Mouse (Mus musculus) heart, embryonic 15.5 days (tissue): ENCODE data around the gene Hemk1. TPM values are rescaled to one million over a fixed set of nuclear protein-coding genes. Genes with fewer than 3 reads are reported as not detected.
A peak's percentile ranks its signal among the peaks of the same experiment; 100 is the strongest.

Experiments
- ATAC-seq: fragments of 200-750 bp; cut with Nextera tagmentation; replicated peaks from 2 replicates; pipeline ENCODE4 v1.8.0; 2017; ENCODE audit warnings: low read depth, moderate TSS enrichment; ENCODE audit not compliant: insufficient number of reproducible peaks, insufficient read depth, low FRiP score
- H3K27ac ChIP-seq: fragments of 300-500 bp; sonication (generic); 2 replicates; pipeline ENCODE4 v1.5.1; 2015; ENCODE audit warnings: mild to moderate bottlenecking, inconsistent platforms
- H3K27me3 ChIP-seq: fragments of 300-500 bp; sonication (generic); 2 replicates; pipeline ENCODE4 v1.6.1; 2015; ENCODE audit warnings: inconsistent platforms
- H3K36me3 ChIP-seq: fragments of 300-500 bp; sonication (generic); 2 replicates; pipeline ENCODE4 v1.6.1; 2015; ENCODE audit warnings: mild to moderate bottlenecking, inconsistent platforms
- H3K4me1 ChIP-seq: fragments of 300-500 bp; sonication (generic); replicated peaks from 2 replicates; pipeline ENCODE4 v1.6.1; 2015; ENCODE audit warnings: inconsistent platforms
- H3K4me2 ChIP-seq: fragments of 300-500 bp; sonication (generic); 2 replicates; pipeline ENCODE4 v1.6.1; 2015; ENCODE audit warnings: inconsistent platforms, mild to moderate bottlenecking, moderate library complexity
- H3K4me3 ChIP-seq: fragments of 300-500 bp; sonication (generic); 2 replicates; pipeline ENCODE4 v1.5.1; 2015; ENCODE audit warnings: mild to moderate bottlenecking, inconsistent platforms
- H3K9ac ChIP-seq: fragments of 300-500 bp; sonication (generic); 2 replicates; pipeline ENCODE4 v1.6.1; 2015; ENCODE audit warnings: mild to moderate bottlenecking, inconsistent platforms
- H3K9me3 ChIP-seq: fragments of 300-500 bp; sonication (generic); replicated peaks from 2 replicates; pipeline ENCODE4 v1.6.1; 2016; ENCODE audit warnings: inconsistent platforms
- WGBS: fragments of 180-500 bp; shearing (Covaris S2); methylation state at CpG from one replicate; pipeline ENCODE4 v1.1.7; 2015; ENCODE audit warnings: mixed read lengths; 5-methylcytosine and 5-hydroxymethylcytosine counted together
- polyA plus RNA-seq: library from polyadenylated mRNA; unstranded; fragments of >200 nt; fragmentation: Nextera tagmentation; extraction: Ambion mirVana; gene quantifications from 2 replicates; pipeline ENCODE4 v1.2.1, GENCODE M21; 2015

Gene Hemk1
- polyA plus RNA-seq, 1 experiment from 2014 or later: 11.2 TPM

DNA sequence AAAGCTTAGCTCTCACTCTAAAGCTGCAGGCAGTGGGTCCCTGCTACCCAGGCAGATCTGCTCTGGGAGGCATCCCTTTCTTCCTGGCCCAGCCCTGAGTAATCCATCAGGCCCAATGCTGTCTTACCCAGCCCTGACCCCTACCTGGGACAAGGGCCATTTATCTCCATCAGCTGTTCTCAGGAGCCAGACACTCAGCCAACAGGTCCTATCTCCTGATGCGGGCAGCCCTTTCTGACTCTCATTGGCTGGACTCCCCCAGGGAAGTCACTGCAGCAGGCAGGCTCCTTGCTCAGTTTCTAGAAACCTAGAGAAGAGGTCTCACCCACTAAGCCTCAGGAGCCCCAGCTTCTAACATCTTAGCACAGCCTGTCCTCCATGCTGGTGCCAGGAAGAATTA, 30.2 kb upstream of the Hemk1 start:
- H3K9ac ChIP-seq: no peak overlapping the region
- H3K36me3 ChIP-seq: no peaks in the 10 kb centered on the region
- no peaks in the 10 kb centered on the region; the same call in 1 of the 2 replicates for H3K27me3 ChIP-seq
- H3K27ac ChIP-seq: no peak overlapping the region
- 68% methylated on average over 1 of the region's 1 CpGs for WGBS
- no peak overlapping the region for H3K4me3 ChIP-seq
- peaks cover 15% of the 10 kb centered on the region for H3K4me1 ChIP-seq
- H3K9me3 ChIP-seq: no peaks in the 10 kb centered on the region
- no peak; the same call in 1 of the 2 replicates for ATAC-seq
- H3K4me2 ChIP-seq: no peak overlapping the region

DNA sequence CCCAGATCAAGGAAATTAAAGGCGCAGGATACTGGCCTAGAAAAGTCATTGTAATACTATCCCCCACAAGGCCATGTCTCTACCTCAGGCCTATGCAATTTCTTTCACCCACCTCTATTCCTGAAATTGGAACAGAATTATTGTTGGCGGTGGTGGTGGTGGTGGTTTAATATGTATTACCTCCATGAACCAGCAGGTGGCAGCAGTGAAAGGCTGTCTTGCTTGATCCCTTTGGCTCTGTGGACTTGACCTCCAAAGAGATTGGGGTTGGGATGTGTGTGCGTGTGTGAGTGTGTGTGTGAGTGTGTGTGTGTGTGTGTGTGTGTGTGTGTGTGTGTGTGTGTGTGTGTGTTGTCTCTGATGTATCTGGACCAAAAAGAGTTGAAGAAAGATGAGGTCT, 28.5 kb upstream of the Hemk1 start:
- Histone ChIP-seq H3K36me3 (no peaks in the 10 kb centered on the region), H3K9me3 (no peaks in the 10 kb centered on the region), H3K4me3 (no peak overlapping the region), H3K4me2 (no peak overlapping the region), H3K27ac (no peak overlapping the region), H3K27me3 (no peaks in the 10 kb centered on the region; the same call in 1 of the 2 replicates), H3K9ac (no peak overlapping the region), H3K4me1 (peaks cover 7% of the 10 kb centered on the region)
- WGBS: 3% methylated on average over 3 of the region's 3 CpGs
- ATAC-seq: no peak

DNA sequence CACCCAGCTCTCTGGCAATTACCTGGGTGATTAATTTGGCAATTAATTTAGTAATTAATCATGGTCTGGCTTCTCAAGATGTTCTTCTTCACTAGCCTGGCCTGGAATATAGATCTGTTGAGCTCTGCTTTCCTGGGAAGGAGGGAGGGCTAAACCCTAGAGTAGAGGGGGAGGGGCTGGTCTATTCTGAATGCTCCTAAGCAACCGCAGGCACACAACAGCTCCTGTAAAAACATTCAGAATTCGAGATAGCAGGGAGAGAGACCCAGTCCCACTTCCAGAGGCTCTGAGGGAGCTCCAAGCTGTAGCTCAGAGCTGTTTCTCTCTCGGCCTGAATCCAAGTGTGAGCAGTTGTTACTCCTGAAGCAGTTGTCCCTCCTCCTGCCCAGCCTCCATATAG, 22.8 kb upstream of the Hemk1 start:
- Histone ChIP-seq H3K27ac (no peak overlapping the region; the same call in 1 of the 2 replicates), H3K36me3 (no peaks in the 10 kb centered on the region), H3K4me1 (peaks cover 12% of the 10 kb centered on the region), H3K4me2 (no peak overlapping the region), H3K9me3 (no peaks in the 10 kb centered on the region), H3K9ac (no peak overlapping the region), H3K27me3 (peaks cover 8% of the 10 kb centered on the region; the same call in 1 of the 2 replicates), H3K4me3 (no peak overlapping the region)
- 11% methylated on average over 3 of the region's 3 CpGs for WGBS
- peak; percentile 61 for ATAC-seq

GRCm38 (mm10) chr9:107357651-107358050, 19.5 kb upstream of the Hemk1 start:
- Histone ChIP-seq H3K27ac (no peak overlapping the region), H3K36me3 (no peaks in the 10 kb centered on the region), H3K4me1 (peaks cover 12% of the 10 kb centered on the region), H3K9me3 (no peaks in the 10 kb centered on the region), H3K4me2 (no peak overlapping the region), H3K27me3 (peaks cover 8% of the 10 kb centered on the region; the same call in 1 of the 2 replicates), H3K4me3 (no peak overlapping the region), H3K9ac (no peak overlapping the region)
- 24% methylated on average over 5 of the region's 5 CpGs for WGBS
- no peak for ATAC-seq

DNA sequence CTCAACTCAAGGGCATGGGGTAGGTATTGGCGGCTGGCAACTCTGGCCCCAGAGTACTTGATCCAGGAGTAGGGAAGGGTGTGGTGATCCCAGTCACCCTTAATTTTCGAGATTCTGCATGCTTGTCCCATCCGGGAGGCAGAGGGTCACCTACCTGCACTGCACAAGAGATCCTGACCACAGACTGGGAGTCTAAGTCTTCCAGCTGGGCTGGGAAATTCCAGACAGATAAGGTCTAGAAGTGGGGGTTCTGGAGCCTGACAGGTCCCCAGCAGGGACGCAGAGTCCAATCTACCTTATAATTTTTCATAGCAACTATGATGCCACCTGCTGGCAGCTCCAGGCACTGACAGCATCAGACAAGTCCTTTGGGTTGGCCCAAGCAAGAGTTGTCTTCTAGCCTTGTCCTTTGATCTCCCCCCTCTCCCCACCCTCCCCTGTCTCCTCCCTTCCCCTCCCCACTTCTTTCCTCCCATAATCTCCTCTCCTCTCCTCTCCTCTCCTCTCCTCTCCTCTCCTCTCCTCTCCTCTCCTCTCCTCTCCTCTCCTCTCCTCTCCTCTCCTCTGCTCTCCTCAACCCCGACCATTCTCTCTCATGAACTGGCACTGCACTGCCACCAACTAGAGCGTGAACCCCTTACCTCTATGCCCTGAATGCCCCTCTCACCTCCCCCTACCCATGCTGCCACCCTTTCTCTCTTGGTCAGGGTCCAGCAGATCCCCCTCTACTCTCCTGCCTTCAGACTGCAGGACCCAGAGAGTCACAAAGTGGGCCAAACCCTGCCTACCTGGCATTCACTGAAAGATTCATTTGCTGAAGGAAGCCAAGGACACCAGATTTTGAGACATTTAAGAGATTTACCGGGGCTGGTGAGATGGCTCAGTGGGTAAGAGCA, 18.0 kb upstream of the Hemk1 start:
- no peak overlapping the region for H3K4me2 ChIP-seq
- no peak overlapping the region for H3K4me3 ChIP-seq
- no peaks in the 10 kb centered on the region for H3K9me3 ChIP-seq
- H3K27me3 ChIP-seq: peaks cover 13% of the 10 kb centered on the region; the same call in 1 of the 2 replicates
- ATAC-seq: no peak
- no peak overlapping the region for H3K27ac ChIP-seq
- 45% methylated on average over 7 of the region's 7 CpGs for WGBS
- no peak overlapping the region for H3K9ac ChIP-seq
- H3K36me3 ChIP-seq: no peaks in the 10 kb centered on the region
- H3K4me1 ChIP-seq: peaks cover 9% of the 10 kb centered on the region

DNA sequence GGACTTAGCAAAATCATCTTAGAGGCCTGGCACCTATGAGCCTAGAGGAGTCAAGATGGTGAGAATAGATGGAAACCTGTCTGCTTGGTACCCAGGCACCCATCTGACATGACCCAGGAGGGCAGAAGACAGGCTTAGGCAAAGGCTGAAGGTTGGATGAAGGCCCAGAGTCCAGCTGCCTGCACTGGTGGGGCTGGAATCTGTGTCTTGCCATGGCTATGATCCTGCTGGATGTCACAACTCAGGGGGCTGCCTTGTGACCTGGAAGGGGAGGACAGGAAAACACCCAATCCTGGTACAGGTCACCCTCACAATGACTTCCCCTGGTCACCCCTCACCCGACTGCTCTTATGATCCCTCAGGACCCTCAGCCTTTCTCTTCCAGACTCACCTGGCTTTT, 16.7 kb upstream of the Hemk1 start:
- no peak for ATAC-seq
- Histone ChIP-seq H3K36me3 (no peaks in the 10 kb centered on the region), H3K9ac (no peak overlapping the region), H3K9me3 (no peaks in the 10 kb centered on the region), H3K27ac (no peak overlapping the region), H3K27me3 (peaks cover 13% of the 10 kb centered on the region; the same call in 1 of the 2 replicates), H3K4me2 (no peak overlapping the region), H3K4me1 (no peaks in the 10 kb centered on the region), H3K4me3 (no peak overlapping the region)
- WGBS: 64% methylated on average over 1 of the region's 1 CpGs

DNA sequence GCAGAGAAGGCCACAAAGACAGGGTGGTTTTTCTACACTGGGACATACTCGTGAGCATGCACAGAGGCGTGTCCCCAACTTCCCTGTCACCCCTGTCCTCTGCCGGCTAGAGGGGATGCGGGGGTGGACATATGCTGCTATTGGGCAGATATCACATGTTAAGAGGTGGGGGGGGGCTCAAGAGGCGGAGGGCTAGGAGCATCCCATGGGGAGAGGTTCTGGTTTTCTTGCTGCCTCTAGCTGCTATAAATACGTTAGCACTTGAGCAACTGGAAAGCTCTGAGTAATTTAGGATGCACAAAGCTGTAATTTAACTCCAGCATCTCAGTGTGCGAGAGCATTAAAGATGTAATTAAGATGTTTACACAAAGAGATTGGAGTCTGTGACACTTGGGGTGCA, 11.2 kb upstream of the Hemk1 start:
- no peak overlapping the region for H3K27ac ChIP-seq
- H3K4me1 ChIP-seq: no peaks in the 10 kb centered on the region
- no peak overlapping the region for H3K9ac ChIP-seq
- no peak overlapping the region for H3K4me2 ChIP-seq
- H3K9me3 ChIP-seq: no peaks in the 10 kb centered on the region
- no peaks in the 10 kb centered on the region for H3K36me3 ChIP-seq
- H3K4me3 ChIP-seq: no peak overlapping the region
- no peak for ATAC-seq
- WGBS: 68% methylated on average over 7 of the region's 7 CpGs
- peaks cover 4% of the 10 kb centered on the region; the same call in 1 of the 2 replicates for H3K27me3 ChIP-seq

- 75% methylated on average over 9 of the region's 9 CpGs for WGBS
- H3K36me3 ChIP-seq: no peaks in the 10 kb centered on the region
- no peak overlapping the region for H3K9ac ChIP-seq
- no peak overlapping the region for H3K4me3 ChIP-seq
- peaks cover 4% of the 10 kb centered on the region; the same call in 1 of the 2 replicates for H3K27me3 ChIP-seq
- H3K27ac ChIP-seq: no peak overlapping the region
- no peaks in the 10 kb centered on the region for H3K4me1 ChIP-seq
- H3K4me2 ChIP-seq: no peak overlapping the region
- H3K9me3 ChIP-seq: no peaks in the 10 kb centered on the region
- ATAC-seq: no peak
Observed at GRCm38 (mm10) chr9:107347586-107348183, 9.5 kb upstream of the Hemk1 start.

DNA sequence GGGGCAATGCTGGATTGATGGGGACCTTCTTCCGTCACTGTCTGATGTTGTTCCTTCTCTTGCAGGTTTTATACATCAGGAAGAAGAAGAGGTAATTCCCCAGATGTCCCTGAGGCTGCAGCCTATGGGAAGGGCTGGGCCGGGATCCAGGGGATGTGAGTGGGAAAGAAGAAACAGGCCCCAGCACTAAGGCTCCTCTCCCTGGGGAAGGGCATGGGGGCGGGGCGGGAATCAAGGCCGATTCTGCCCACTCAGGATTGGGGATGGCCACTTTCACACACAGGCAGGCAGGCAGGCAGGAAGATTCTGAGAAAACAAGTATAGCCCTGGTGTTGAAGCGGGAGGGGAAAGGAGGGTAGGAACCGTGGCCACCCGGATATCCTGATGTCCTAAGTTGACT, 7.9 kb upstream of the Hemk1 start:
- Histone ChIP-seq H3K4me2 (no peak overlapping the region), H3K4me3 (no peak overlapping the region), H3K9ac (no peak overlapping the region), H3K27ac (no peak overlapping the region), H3K4me1 (peaks cover 3% of the 10 kb centered on the region; the same call in 1 of the 2 replicates), H3K9me3 (no peaks in the 10 kb centered on the region), H3K27me3 (peaks cover 6% of the 10 kb centered on the region), H3K36me3 (no peaks in the 10 kb centered on the region)
- 83% methylated on average over 8 of the region's 8 CpGs for WGBS
- no peak for ATAC-seq

DNA sequence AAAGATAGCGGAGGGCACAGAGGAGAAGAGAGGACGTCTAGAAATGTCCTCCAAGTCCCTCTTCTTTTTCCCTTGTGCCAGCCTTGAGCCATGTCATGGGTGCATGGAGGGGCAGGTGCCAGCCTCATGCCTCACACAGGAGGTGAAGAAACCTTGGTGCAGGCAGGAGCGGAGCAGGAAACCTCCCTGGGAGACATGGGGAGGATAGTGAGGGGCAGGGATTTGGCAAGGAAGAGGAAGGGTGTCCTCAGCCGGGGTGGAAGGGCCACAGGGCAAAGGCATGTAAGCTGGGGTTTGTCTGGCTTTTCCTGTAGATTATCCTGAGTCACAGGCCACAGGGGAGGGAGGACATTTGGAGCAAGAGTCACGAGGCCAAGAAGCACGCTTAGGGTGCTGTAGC, 5.9 kb upstream of the Hemk1 start:
- no peaks in the 10 kb centered on the region for H3K9me3 ChIP-seq
- peaks cover 6% of the 10 kb centered on the region for H3K27me3 ChIP-seq
- no peaks in the 10 kb centered on the region for H3K36me3 ChIP-seq
- no peak overlapping the region for H3K4me3 ChIP-seq
- WGBS: 63% methylated on average over 6 of the region's 6 CpGs
- ATAC-seq: no peak
- no peak overlapping the region for H3K27ac ChIP-seq
- H3K4me2 ChIP-seq: no peak overlapping the region
- H3K4me1 ChIP-seq: peaks cover 10% of the 10 kb centered on the region
- H3K9ac ChIP-seq: no peak overlapping the region

GRCm38 (mm10) chr9:107343146-107343943, 5.2 kb upstream of the Hemk1 start:
- no peak overlapping the region for H3K4me3 ChIP-seq
- H3K27me3 ChIP-seq: peaks cover 6% of the 10 kb centered on the region
- 66% methylated on average over 8 of the region's 8 CpGs for WGBS
- no peak overlapping the region for H3K27ac ChIP-seq
- H3K36me3 ChIP-seq: no peaks in the 10 kb centered on the region
- no peak overlapping the region for H3K9ac ChIP-seq
- ATAC-seq: no peak
- peaks cover 16% of the 10 kb centered on the region for H3K4me1 ChIP-seq
- H3K9me3 ChIP-seq: no peaks in the 10 kb centered on the region
- no peak overlapping the region for H3K4me2 ChIP-seq
